Mouse (Mus musculus) small intestine, adult 2 months (tissue): ENCODE data around the gene Rngtt. TPM values are rescaled to one million over a fixed set of nuclear protein-coding genes. Genes with fewer than 3 reads are reported as not detected.

Source experiments
- H3K27ac ChIP-seq: fragments of 200-500 bp; 2 replicates; pipeline ENCODE4 v1.5.1; 2012; ENCODE audit warnings: low read depth, low read length, control low read depth, inconsistent platforms; ENCODE audit not compliant: insufficient read depth
- H3K27me3 ChIP-seq: fragments of 200-500 bp; 2 replicates; pipeline ENCODE4 v1.6.1; 2012; ENCODE audit warnings: mild to moderate bottlenecking, moderate library complexity, low read length, inconsistent platforms; ENCODE audit not compliant: control insufficient read depth, insufficient read depth
- H3K36me3 ChIP-seq: fragments of 200-500 bp; 2 replicates; pipeline ENCODE4 v1.6.1; 2012; ENCODE audit warnings: mild to moderate bottlenecking, low read length, control low read depth, inconsistent platforms; ENCODE audit not compliant: control insufficient read depth, insufficient read depth
- H3K4me1 ChIP-seq: fragments of 200-500 bp; 2 replicates; pipeline ENCODE4 v1.6.1; 2012; ENCODE audit warnings: low read length, inconsistent platforms, mixed read lengths; ENCODE audit not compliant: control insufficient read depth, insufficient read depth, insufficient read length
- H3K4me3 ChIP-seq: fragments of 200-500 bp; 2 replicates; pipeline ENCODE4 v1.5.1; 2012; ENCODE audit warnings: low read depth, mild to moderate bottlenecking, control low read depth, inconsistent platforms, low read length, moderate library complexity
- CTCF ChIP-seq: fragments of 200-500 bp; IDR thresholded peaks from 2 replicates; pipeline ENCODE4 v1.5.1; 2012; ENCODE audit warnings: low read depth, mild to moderate bottlenecking, control low read depth, inconsistent platforms, low read length, moderate library complexity, mixed read lengths; ENCODE audit not compliant: insufficient replicate concordance, insufficient read length; ENCODE audit errors: extremely low read depth
- POLR2A ChIP-seq: fragments of 200-500 bp; IDR thresholded peaks from 2 replicates; pipeline ENCODE4 v1.6.1; 2012; ENCODE audit warnings: low read depth, mild to moderate bottlenecking, control low read depth, inconsistent platforms, low read length, moderate library complexity
- WGBS: fragments of 180-500 bp; shearing (Covaris S2); methylation state at CpG from one replicate; pipeline ENCODE4 v1.1.7; 2018; 5-methylcytosine and 5-hydroxymethylcytosine counted together
- polyA plus RNA-seq: library from polyadenylated mRNA; depleted of rRNA; stranded (reverse); fragments of >200 nt; gene quantifications from 2 replicates; pipeline ENCODE4 v1.2.3, GENCODE M21; 2012

Rngtt gene
- polyA plus RNA-seq, 1 experiment, result 1.5 TPM

GRCm38 (mm10) chr4:33413791-33414190, 103.7 kb downstream of the Rngtt start:
- Histone ChIP-seq H3K4me3 (no peak overlapping the region), H3K27me3 (no peaks in the 10 kb centered on the region), H3K4me1 (no peaks in the 10 kb centered on the region), H3K27ac (no peak overlapping the region), H3K36me3 (peaks cover 7% of the 10 kb centered on the region; the same call in 1 of the 2 replicates)
- WGBS, result 71% methylated on average over 4 of the region's 4 CpGs
- TF ChIP-seq POLR2A (no peak), CTCF (no peak)

- no peaks in the 10 kb centered on the region for H3K4me1 ChIP-seq
- 83% methylated on average over 4 of the region's 4 CpGs for WGBS
- H3K27ac ChIP-seq, result no peak overlapping the region
- peaks cover 7% of the 10 kb centered on the region; the same call in 1 of the 2 replicates for H3K36me3 ChIP-seq
- TF ChIP-seq POLR2A (no peak), CTCF (no peak)
- no peak overlapping the region for H3K4me3 ChIP-seq
- H3K27me3 ChIP-seq, result no peaks in the 10 kb centered on the region
These were observed 104.7 kb downstream of the Rngtt start for GRCm38 (mm10) chr4:33414781-33415180.

- 89% methylated on average over 4 of the region's 4 CpGs for whole genome bisulfite sequencing
- Histone ChIP-seq H3K27ac (no peak overlapping the region), H3K36me3 (0 out of 2 replicates have a peak, but pooled peaks cover 3% of the 10 kb centered on the region), H3K27me3 (no peaks in the 10 kb centered on the region), H3K4me1 (no peaks in the 10 kb centered on the region), H3K4me3 (no peak overlapping the region)
- TF ChIP-seq CTCF, result no peak
- TF ChIP-seq POLR2A, result no peak
These were observed 107.3 kb downstream of the Rngtt start for GRCm38 (mm10) chr4:33417391-33417790.

GRCm38 (mm10) chr4:33419644-33420043, 109.5 kb downstream of the Rngtt start:
- H3K27me3 ChIP-seq, result no peaks in the 10 kb centered on the region
- 95% methylated on average over 1 of the region's 1 CpGs for WGBS
- TF ChIP-seq POLR2A (no peak), CTCF (no peak)

GRCm38 (mm10) chr4:33428856-33429255, 118.7 kb downstream of the Rngtt start:
- Histone ChIP-seq H3K4me1 (no peaks in the 10 kb centered on the region), H3K27ac (no peak overlapping the region), H3K36me3 (peaks cover 3% of the 10 kb centered on the region; the same call in 1 of the 2 replicates), H3K27me3 (no peaks in the 10 kb centered on the region), H3K4me3 (no peak overlapping the region)
- TF ChIP-seq CTCF (no peak), POLR2A (no peak)
- WGBS, result 71% methylated on average over 4 of the region's 4 CpGs

More at GRCm38 (mm10) chr4:33419644-33420043, 109.5 kb downstream of the Rngtt start:
- no peaks in the 10 kb centered on the region for H3K4me1 ChIP-seq
- H3K4me3 ChIP-seq, result no peak overlapping the region
- 0 out of 2 replicates have a peak, but pooled peaks cover 1% of the 10 kb centered on the region for H3K36me3 ChIP-seq
- no peak overlapping the region for H3K27ac ChIP-seq

- Histone ChIP-seq H3K4me1 (no peaks in the 10 kb centered on the region), H3K27ac (no peak overlapping the region), H3K36me3 (0 out of 2 replicates have a peak, but pooled peaks cover 1% of the 10 kb centered on the region), H3K27me3 (no peaks in the 10 kb centered on the region), H3K4me3 (no peak overlapping the region)
- TF ChIP-seq POLR2A (no peak), CTCF (no peak)
- WGBS, result 87% methylated on average over 6 of the region's 6 CpGs
These were observed 131.8 kb downstream of the Rngtt start for GRCm38 (mm10) chr4:33441864-33442263.

- TF ChIP-seq CTCF, result no peak
- no peak for TF ChIP-seq POLR2A
- H3K4me1 ChIP-seq, result no peaks in the 10 kb centered on the region
- H3K27me3 ChIP-seq, result no peaks in the 10 kb centered on the region
- 93% methylated on average over 3 of the region's 3 CpGs for WGBS
- no peak overlapping the region for H3K4me3 ChIP-seq
- H3K36me3 ChIP-seq, result no peaks in the 10 kb centered on the region
- no peak overlapping the region for H3K27ac ChIP-seq
These were observed 136.2 kb downstream of the Rngtt start for GRCm38 (mm10) chr4:33446265-33446664.
